Mouse (Mus musculus) lung, adult 2 months (tissue): ENCODE measurements around the gene Dcaf7. TPM values are rescaled to one million over a fixed set of nuclear protein-coding genes. Genes with fewer than 3 reads are reported as not detected.
"Not testable (repeated sequence)": the region's sequence is repeated elsewhere in the genome, so short reads cannot be mapped to it uniquely, and the experiment has no call there.

Experiments used
- DNase-seq: peaks from one replicate; pipeline ENCODE4 v3.0.0; 2022
- H3K4me1 ChIP-seq: fragments of 200-500 bp; 2 replicates; pipeline ENCODE4 v1.6.1; 2011; ENCODE audit warnings: low read length; ENCODE audit not compliant: control insufficient read depth, insufficient read depth
- H3K4me3 ChIP-seq: fragments of 200-500 bp; replicated peaks from 2 replicates; pipeline ENCODE3; 2011; ENCODE audit warnings: low read depth, mild to moderate bottlenecking, control low read depth, low read length; ENCODE audit errors: extremely low read depth
- CTCF ChIP-seq: fragments of 200-500 bp; IDR thresholded peaks from 2 replicates; pipeline ENCODE4 v1.5.1; 2011; ENCODE audit warnings: mild to moderate bottlenecking, low read length, control low read depth; ENCODE audit not compliant: insufficient read depth
- POLR2A ChIP-seq: fragments of 200-500 bp; IDR thresholded peaks from 2 replicates; pipeline ENCODE4 v1.6.1; 2011; ENCODE audit warnings: low read depth, mild to moderate bottlenecking, control low read depth, low read length, borderline replicate concordance; ENCODE audit errors: extremely low read depth
- WGBS: fragments of 180-500 bp; shearing (Covaris S2); methylation state at CpG from one replicate; pipeline ENCODE4 v1.1.7; 2018; 5-methylcytosine and 5-hydroxymethylcytosine counted together
- polyA plus RNA-seq: library from polyadenylated mRNA; depleted of rRNA; stranded (reverse); fragments of >200 nt; gene quantifications from 2 replicates; pipeline ENCODE4 v1.2.3, GENCODE M21; 2012

Gene Dcaf7
- polyA plus RNA-seq, 1 experiment, result 51.5 TPM

DNA sequence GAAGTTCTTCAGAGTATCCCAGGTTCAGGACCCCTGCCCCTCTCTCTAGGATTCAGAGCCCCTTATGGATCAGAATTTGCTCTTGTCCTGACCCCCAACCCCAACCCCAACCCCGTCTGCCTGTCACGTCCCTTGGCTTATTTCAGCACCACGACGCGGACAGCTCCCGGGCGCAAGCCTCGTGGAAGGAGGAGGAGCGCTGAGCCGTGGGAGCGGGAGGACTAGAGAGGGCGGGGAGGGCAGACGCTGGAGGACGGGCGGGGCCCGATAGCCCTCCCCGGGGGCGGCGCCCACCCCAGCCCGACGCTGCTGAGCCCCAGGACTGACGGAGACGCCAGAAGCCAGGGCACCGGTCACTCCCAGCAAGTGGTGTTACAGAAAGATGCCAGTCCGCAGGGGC lies 28.9 kb upstream of the Dcaf7 start, which contains the start of gene Kcnh6:
Gene Kcnh6 (plus strand): TSS at position 304 of the 400 bp plus-strand sequence.
- no peak for TF ChIP-seq POLR2A
- TF ChIP-seq CTCF, result no peak
- Histone ChIP-seq H3K4me3 (no peak within 1 kb of the TSS), H3K4me1 (0 out of 2 replicates have a peak, but pooled peaks cover 2% of the 10 kb centered on the region)
- DNase-seq, result peak; percentile 75
- under 1% methylated on average over 25 of the region's 25 CpGs for WGBS

DNA sequence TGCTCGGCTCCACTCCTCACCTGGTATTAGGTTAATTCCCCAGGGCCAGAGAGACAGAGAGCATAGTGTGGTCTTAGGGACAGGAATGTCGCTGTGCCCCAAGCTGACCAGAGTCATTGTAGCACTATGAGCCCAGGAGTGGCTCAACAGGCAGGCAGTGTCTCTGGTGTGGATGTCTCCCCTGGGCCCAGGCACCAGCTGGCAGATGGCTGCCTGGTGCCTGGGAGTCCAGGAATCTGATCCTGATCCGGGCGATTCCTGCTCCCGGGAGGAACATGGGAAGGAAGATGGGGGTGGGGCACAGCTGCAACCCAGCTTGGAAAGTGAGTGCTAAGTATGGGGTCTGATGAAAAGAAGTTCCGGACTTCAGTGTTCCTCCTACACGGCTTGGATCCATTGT lies 24.0 kb upstream of the Dcaf7 start:
- Histone ChIP-seq H3K4me1 (0 out of 2 replicates have a peak, but pooled peaks cover 2% of the 10 kb centered on the region), H3K4me3 (no peak overlapping the region)
- TF ChIP-seq CTCF (no peak), POLR2A (no peak)
- DNase-seq, result no peak
- WGBS, result 45% methylated on average over 7 of the region's 7 CpGs

DNA sequence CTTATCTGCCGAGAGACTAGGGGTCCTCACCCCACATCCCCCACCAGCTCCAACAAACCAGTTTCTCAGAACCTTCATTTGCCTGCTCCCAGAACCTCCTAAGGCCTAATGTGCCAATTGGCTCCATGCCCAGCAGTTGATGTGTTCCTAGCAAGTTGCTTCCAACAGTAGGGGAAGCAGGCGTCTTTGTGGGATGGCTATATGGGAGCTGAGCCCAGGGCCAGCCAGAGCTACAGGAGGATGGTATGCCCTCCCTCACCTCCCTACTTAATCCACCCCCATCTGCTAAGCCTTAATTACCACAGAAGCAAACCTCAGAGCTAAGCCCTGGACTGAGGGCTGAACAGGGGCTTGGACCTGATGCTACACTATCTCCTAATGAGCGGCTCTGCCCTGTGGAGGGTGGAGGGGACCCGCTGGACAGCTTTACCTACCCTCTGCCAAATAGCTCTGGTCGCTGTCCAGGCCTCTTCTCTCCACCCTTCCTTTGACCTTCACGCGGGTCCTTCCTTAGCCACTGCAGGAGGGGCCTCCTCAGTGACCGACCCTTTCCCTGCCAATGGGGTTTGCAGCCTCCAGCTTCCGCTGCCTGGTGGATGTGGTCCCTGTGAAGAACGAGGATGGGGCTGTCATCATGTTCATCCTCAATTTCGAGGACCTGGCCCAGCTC lies 23.0 kb upstream of the Dcaf7 start:
- TF ChIP-seq CTCF, result no peak
- TF ChIP-seq POLR2A, result no peak
- WGBS, result 36% methylated on average over 11 of the region's 11 CpGs
- Histone ChIP-seq H3K4me1 (no peaks in the 10 kb centered on the region), H3K4me3 (no peak overlapping the region)
- no peak for DNase-seq

DNA sequence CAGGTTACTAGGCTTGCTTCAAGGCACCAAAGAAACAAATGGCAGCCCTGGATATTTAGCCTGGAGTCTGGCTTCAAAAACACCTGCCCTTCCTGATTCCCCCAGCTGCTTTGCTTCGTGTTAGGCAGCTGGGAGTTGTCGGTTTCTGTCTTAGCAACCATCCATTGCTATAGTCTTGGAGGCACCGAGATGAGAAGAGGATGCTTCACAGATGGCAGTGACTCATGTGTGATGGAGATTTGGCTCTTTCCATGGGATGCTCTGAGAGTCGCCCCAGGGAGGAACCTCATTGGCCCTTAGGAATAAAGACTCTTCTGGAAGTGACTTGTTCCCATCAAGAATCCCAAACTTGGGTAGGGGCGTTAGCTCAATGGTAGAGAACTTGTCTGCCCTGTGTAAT lies 20.2 kb upstream of the Dcaf7 start:
- DNase-seq, result no peak
- TF ChIP-seq CTCF (no peak), POLR2A (no peak)
- H3K4me3 ChIP-seq, result no peak overlapping the region
- H3K4me1 ChIP-seq, result peaks cover 6% of the 10 kb centered on the region; the same call in 1 of the 2 replicates
- 67% methylated on average over 5 of the region's 5 CpGs for WGBS

DNA sequence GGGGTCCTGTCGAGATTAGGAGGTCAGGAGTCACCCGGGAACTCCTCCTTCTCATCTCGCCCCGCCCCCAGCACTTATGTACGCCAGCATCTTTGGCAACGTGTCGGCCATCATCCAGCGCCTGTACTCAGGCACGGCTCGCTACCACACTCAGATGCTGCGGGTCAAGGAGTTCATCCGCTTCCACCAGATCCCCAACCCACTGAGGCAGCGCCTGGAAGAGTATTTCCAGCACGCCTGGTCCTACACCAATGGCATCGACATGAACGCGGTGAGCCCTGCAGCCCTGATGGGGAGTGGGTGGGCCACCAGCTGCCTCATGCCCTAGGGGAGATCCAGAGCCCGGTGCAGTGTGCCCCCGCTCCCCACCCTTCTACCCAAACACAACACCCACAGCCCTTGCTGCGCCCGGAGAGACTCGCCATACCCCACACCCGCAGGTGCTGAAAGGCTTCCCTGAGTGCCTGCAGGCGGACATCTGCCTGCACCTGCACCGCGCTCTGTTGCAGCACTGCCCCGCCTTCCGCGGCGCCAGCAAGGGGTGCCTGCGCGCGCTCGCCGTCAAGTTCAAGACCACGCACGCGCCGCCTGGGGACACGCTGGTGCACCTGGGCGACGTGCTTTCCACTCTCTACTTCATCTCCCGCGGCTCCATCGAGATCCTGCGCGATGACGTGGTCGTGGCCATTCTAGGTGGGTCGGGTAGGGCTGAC lies 16.5 kb upstream of the Dcaf7 start:
- Histone ChIP-seq H3K4me1 (peaks cover 6% of the 10 kb centered on the region; the same call in 1 of the 2 replicates), H3K4me3 (no peak overlapping the region)
- TF ChIP-seq POLR2A (no peak), CTCF (no peak)
- WGBS, result 14% methylated on average over 50 of the region's 50 CpGs
- DNase-seq, result no peak

DNA sequence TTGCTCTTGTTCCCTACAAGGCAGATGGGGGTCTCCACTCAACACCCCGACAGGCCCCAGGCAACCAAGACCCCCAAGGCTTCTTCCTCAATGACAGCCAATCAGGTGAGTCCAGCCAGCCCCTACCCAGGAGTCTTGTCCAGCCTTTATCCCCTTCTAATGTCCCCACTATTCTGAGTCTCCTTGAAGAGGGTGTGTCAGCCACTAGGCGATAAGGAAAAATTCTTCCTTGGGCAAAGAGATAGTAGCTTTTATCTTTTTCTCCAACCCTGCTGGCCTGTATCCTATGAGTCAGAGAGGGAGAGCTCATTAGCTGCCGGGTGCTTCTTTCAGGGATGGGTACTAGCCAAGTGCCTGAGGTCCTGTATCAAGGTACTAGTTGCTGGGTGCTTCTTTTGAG lies 10.9 kb upstream of the Dcaf7 start:
- DNase-seq, result no peak
- TF ChIP-seq CTCF, result no peak
- TF ChIP-seq POLR2A, result no peak
- H3K4me3 ChIP-seq, result no peak overlapping the region
- WGBS, result 75% methylated on average over 3 of the region's 3 CpGs
- peaks cover 4% of the 10 kb centered on the region for H3K4me1 ChIP-seq

DNA sequence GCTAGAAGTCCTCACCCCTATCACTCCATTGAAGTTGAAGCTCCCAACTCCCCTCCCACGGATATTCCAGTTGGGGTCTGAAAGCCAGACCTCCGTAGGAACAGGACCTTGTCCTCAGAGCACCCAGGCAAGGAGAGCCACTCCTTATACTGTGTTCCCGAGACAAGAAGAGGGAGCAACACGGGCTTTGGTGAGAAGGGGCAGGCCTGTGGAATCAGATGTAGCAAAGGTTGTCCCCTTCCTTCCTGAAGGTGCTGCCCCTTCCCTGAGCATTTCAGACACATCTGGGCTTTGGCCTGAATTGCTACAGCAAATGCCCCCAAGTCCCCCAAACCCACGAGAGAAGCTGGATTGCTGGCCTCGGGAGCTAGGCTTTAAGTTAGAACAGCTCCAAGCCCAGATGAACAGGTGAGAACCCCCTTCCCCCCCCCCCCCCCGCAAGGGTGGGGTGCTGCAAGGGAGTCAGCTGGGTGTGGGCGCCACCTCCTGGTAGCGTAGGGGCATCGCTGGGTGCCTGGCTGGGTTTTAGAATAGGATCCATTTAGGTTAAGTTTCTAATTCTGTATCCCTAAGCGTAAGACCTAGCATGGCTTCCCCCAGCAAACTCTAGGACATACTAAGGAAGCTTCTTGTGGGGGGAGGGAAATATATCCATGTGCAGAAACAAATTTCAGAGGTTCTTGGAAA lies 10.1 kb upstream of the Dcaf7 start:
- DNase-seq, result peak; percentile 60
- TF ChIP-seq CTCF (peak; percentile 71), POLR2A (no peak)
- 23% methylated on average over 11 of the region's 11 CpGs for WGBS
- Histone ChIP-seq H3K4me1 (peaks cover 4% of the 10 kb centered on the region), H3K4me3 (no peak overlapping the region)

DNA sequence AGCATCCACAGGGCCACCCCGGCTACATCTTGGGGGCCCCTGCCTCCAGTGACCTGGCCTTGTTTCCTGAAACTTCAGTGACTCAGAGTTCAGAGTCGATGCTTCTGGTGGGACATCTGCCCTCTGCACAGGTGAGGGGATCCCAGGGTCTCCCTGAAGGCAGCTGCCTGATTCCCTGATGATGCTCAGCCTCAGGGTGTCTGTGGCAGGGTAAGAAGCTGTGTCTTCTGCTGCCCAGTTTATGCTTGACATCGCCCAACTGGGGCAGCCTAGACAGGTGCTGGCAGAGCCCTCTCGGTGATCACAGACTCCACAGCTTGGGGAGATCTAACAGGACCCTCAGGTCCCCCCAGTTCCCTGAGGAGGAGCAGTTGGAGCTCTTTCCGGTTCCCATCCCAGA lies 9.1 kb upstream of the Dcaf7 start:
- WGBS, result 91% methylated on average over 5 of the region's 5 CpGs
- H3K4me1 ChIP-seq, result peaks cover 4% of the 10 kb centered on the region
- no peak for DNase-seq
- no peak for TF ChIP-seq POLR2A
- H3K4me3 ChIP-seq, result no peak overlapping the region

DNA sequence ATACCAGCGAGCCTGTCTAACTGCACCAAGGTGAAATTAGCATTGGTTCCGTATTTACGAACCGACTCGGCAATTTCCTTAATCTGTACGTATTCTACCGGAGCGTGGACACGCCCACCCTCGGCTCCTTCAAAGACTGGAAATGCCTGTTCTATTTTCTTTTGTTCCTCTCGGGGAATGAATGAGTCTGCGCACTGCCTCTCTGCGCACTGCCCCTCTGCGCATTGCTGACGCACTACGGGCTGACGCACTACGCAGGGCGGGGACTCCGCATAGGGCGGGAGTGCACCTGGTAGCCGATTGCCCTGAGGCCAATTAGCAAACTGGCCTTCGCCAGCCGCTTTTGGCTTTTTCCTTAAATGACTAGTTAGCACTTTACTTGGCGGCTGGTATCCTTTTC lies 4.6 kb upstream of the Dcaf7 start:
- not testable (repeated sequence) for H3K4me1 ChIP-seq, DNase-seq, H3K4me3 ChIP-seq
- 31% methylated on average over 14 of the region's 25 CpGs for WGBS

DNA sequence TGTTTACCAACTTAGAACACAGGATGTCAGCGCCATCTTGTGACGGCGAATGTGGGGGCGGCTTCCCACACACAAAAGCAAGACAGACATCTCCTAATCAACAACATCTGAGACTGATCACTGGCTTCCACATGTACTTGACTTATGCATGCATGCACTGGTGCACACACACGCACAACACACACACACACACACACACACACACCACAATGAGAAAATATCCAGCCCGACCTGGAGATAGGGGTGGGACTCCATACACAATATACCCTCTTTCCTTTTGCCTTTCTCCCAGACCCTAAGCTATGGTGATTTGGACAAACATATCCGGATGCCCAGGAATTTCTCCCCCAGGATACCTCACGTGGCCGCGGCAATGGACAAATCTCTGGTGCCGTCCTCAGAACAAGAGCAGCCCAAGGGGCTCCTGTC lies 3.2 kb upstream of the Dcaf7 start:
- WGBS, result 29% methylated on average over 11 of the region's 11 CpGs
- Histone ChIP-seq H3K4me3 (peak overlapping the region; percentile 74), H3K4me1 (peaks cover 7% of the 10 kb centered on the region)
- TF ChIP-seq POLR2A (no peak), CTCF (no peak)
- DNase-seq, result peak; percentile 15
